8 mouse cellular contexts compared by ENCODE assay signal in the genomic region with DNA sequence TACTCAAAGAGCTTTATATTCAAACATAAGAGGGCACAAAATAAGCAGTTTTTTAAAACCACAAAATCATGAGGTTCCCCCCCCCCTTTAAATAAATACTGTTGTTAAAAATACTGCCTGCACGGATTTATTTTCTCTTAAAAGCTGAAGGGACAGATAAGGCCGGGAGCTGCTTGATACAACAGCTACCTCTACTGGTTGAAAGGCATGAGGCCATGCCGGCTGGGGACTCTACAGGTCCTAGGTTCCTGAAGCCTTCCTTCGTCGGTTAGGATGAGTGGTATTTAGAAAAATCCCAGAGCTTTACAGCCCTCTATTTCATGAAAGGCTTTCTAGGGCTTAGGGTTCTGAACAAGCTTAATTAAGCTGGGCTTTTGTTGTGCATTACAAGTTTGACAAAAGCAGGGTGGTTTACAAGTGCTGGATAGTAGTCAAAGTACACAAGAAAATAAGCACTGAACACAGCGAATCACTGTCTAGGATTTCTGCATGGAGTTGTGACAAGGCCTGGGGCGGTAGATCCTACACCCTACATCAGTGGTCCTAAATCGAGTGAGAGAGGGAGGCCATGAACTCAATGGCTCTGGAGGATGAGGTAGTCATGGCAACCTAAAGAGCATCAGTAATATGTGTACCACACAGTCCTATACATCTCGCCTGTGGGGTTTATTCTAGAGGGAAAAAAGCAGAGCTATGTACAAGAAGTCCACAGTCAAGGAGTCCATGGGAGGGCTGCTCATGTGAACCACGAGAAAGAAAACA.
DNase-seq lines count a peak whose midpoint lies in the region; ATAC-seq and TF ChIP-seq lines count a peak whose summit lies in the region.
"Had no signal": no experiment of that assay in that cellular context is flagged by ENCODE, and none has a peak within 500 bp of the region (broad histone marks: within the 10 kb centered on the region; RNA-seq: fewer than 3 reads in every experiment).

No protein-coding gene starts in this region.

- no peaks in the 10 kb centered on the region for H3K27me3 ChIP-seq in neural tube, embryonic 11.5 days (ENCODE audit: control insufficient read depth, insufficient read depth, low read length)
- H3K27me3 ChIP-seq in forebrain, embryonic 10.5 days (ENCODE audit: poor library complexity, severe bottlenecking) = peaks cover 18% of the 10 kb centered on the region
- H3K27me3 ChIP-seq in kidney, embryonic 15.5 days = no peaks in the 10 kb centered on the region
- H3K27me3 ChIP-seq: embryonic facial prominence, embryonic 15.5 days had no signal

- peak; percentile 83 for ATAC-seq in neural tube, embryonic 11.5 days (ENCODE audit: insufficient read depth, low FRiP score, low TSS enrichment)
- ATAC-seq in kidney, embryonic 15.5 days (replicated peaks; ENCODE audit: low FRiP score) = peak; percentile 55; the same call in 1 of the 2 replicates
- ATAC-seq in megakaryocyte-erythroid progenitor cell, adult 5-6 weeks (replicated peaks; ENCODE audit: low FRiP score, low TSS enrichment, poor library complexity, severe bottlenecking) = 0 out of 2 replicates have a peak, but pooled peaks have one; percentile 34

- 34% methylated on average over 10 of the region's 10 CpGs for WGBS in neural tube, embryonic 11.5 days
- WGBS in forebrain, embryonic 10.5 days = 40% methylated on average over 10 of the region's 10 CpGs
- 46% methylated on average over 10 of the region's 10 CpGs for WGBS in kidney, embryonic 15.5 days

- TF ChIP-seq POLR2A in brain, embryonic 14.5 days (IDR thresholded peaks at IDR 0.05; ENCODE audit: borderline replicate concordance, extremely low read depth, insufficient read depth, insufficient read length, poor library complexity, severe bottlenecking) = no peak

- H3K4me2 ChIP-seq in neural tube, embryonic 11.5 days (ENCODE audit: low read depth) = no peak overlapping the region
- H3K4me2 ChIP-seq in kidney, embryonic 15.5 days = no peak overlapping the region
- H3K4me2 ChIP-seq: embryonic facial prominence, embryonic 15.5 days had no signal

- no peak overlapping the region for H3K27ac ChIP-seq in neural tube, embryonic 11.5 days (ENCODE audit: low read depth, low read length)
- no peak overlapping the region for H3K27ac ChIP-seq in forebrain, embryonic 10.5 days
- H3K27ac ChIP-seq in kidney, embryonic 15.5 days = no peak overlapping the region
- H3K27ac ChIP-seq: embryonic facial prominence, embryonic 15.5 days had no signal

- no peak overlapping the region for H3K4me3 ChIP-seq in neural tube, embryonic 11.5 days (ENCODE audit: low read depth, low read length)
- no peak overlapping the region for H3K4me3 ChIP-seq in forebrain, embryonic 10.5 days
- no peak overlapping the region for H3K4me3 ChIP-seq in kidney, embryonic 15.5 days (replicated peaks)
- H3K4me3 ChIP-seq: embryonic facial prominence, embryonic 15.5 days had no signal

- no peaks in the 10 kb centered on the region for H3K4me1 ChIP-seq in neural tube, embryonic 11.5 days (ENCODE audit: control insufficient read depth, insufficient read depth, low read length)
- peaks cover 38% of the 10 kb centered on the region for H3K4me1 ChIP-seq in forebrain, embryonic 10.5 days
- no peaks in the 10 kb centered on the region for H3K4me1 ChIP-seq in kidney, embryonic 15.5 days
- H3K4me1 ChIP-seq: embryonic facial prominence, embryonic 15.5 days had no signal

- peak; percentile 81 for TF ChIP-seq CTCF in brain, embryonic 14.5 days (IDR thresholded peaks at IDR 0.05; ENCODE audit: borderline replicate concordance, extremely low read depth, insufficient read depth, insufficient read length)

- peak; percentile 46 for DNase-seq in neural tube, embryonic 11.5 days (ENCODE audit: low spot score)
- DNase-seq in neural tube, embryonic 10.5 days (ENCODE audit: extremely low spot score, low spot score) = no peak
- DNase-seq in brain, embryonic 14.5 days (ENCODE audit: low read depth) = peak; percentile 90
- peak; percentile 31 for DNase-seq in forebrain, embryonic 10.5 days (ENCODE audit: extremely low spot score, low spot score)
- DNase-seq in natural killer cell, adult 2 months (ENCODE audit: low spot score in 2 of 2) = no peak

- H3K9me3 ChIP-seq in neural tube, embryonic 11.5 days (ENCODE audit: control insufficient read depth, low read length) = no peaks in the 10 kb centered on the region
- H3K9me3 ChIP-seq in forebrain, embryonic 10.5 days = no peaks in the 10 kb centered on the region
- H3K9me3 ChIP-seq in kidney, embryonic 15.5 days (replicated peaks) = no peaks in the 10 kb centered on the region
- H3K9me3 ChIP-seq: embryonic facial prominence, embryonic 15.5 days had no signal

- H3K9ac ChIP-seq in neural tube, embryonic 11.5 days (ENCODE audit: low read length) = no peak overlapping the region
- H3K9ac ChIP-seq in kidney, embryonic 15.5 days = no peak overlapping the region
- H3K9ac ChIP-seq: embryonic facial prominence, embryonic 15.5 days had no signal

- H3K36me3 ChIP-seq in neural tube, embryonic 11.5 days (ENCODE audit: control insufficient read depth, insufficient read depth, low read length) = no peaks in the 10 kb centered on the region
- H3K36me3 ChIP-seq in forebrain, embryonic 10.5 days (replicated peaks) = no peaks in the 10 kb centered on the region
- peaks cover 20% of the 10 kb centered on the region for H3K36me3 ChIP-seq in kidney, embryonic 15.5 days
- H3K36me3 ChIP-seq: embryonic facial prominence, embryonic 15.5 days had no signal

Comparison
In these comparisons a context has a peak if more than half of its experiments do, and no peak if none do; other contexts are left out.
1. DNase-seq: peak in neural tube, embryonic 11.5 days (single experiment), brain, embryonic 14.5 days (single experiment) and forebrain, embryonic 10.5 days (single experiment); none in neural tube, embryonic 10.5 days (single experiment) and natural killer cell, adult 2 months (0 of 2).
2. Peak in every context shown above with its lines, with median percentiles within 50 percentile points of each other: ATAC-seq.